Mouse (Mus musculus) lung, postnatal 0 days (tissue): ENCODE measurements around the gene Bcar3. TPM values are rescaled to one million over a fixed set of nuclear protein-coding genes. Genes with fewer than 3 reads are reported as not detected.

ENCODE experiments used
- ATAC-seq: fragments of 200-750 bp; cut with Nextera tagmentation; 2 replicates; pipeline ENCODE4 v1.8.0; 2017; ENCODE audit warnings: moderate library complexity
- DNase-seq: peaks from one replicate; pipeline ENCODE4 v3.0.0-alpha.2; 2016; ENCODE audit warnings: low spot score
- H3K27ac ChIP-seq: fragments of 300-500 bp; sonication (generic); 2 replicates; pipeline ENCODE4 v1.5.1; 2014; ENCODE audit warnings: antibody characterized with exemption, mild to moderate bottlenecking, low read length, mixed read lengths
- H3K27me3 ChIP-seq: fragments of 300-500 bp; sonication (generic); replicated peaks from 2 replicates; pipeline ENCODE4 v1.6.1; 2014; ENCODE audit warnings: low read length, mixed read lengths; ENCODE audit not compliant: insufficient read depth
- H3K36me3 ChIP-seq: fragments of 300-500 bp; sonication (generic); 2 replicates; pipeline ENCODE4 v1.6.1; 2014; ENCODE audit warnings: low read length, mixed read lengths; ENCODE audit not compliant: insufficient read depth
- H3K4me1 ChIP-seq: fragments of 300-500 bp; sonication (generic); 2 replicates; pipeline ENCODE4 v1.6.1; 2014; ENCODE audit warnings: antibody characterized with exemption, low read depth, low read length, mixed read lengths; ENCODE audit not compliant: insufficient read depth
- H3K4me2 ChIP-seq: fragments of 300-500 bp; sonication (generic); replicated peaks from 2 replicates; pipeline ENCODE4 v1.6.1; 2014; ENCODE audit warnings: low read depth, mild to moderate bottlenecking, low read length, moderate library complexity, mixed read lengths
- H3K4me3 ChIP-seq: fragments of 300-500 bp; sonication (generic); 2 replicates; pipeline ENCODE4 v1.5.1; 2014; ENCODE audit warnings: low read depth, low read length
- H3K9ac ChIP-seq: fragments of 300-500 bp; sonication (generic); replicated peaks from 2 replicates; pipeline ENCODE4 v1.6.1; 2014; ENCODE audit warnings: low read depth, mild to moderate bottlenecking
- H3K9me3 ChIP-seq: fragments of 300-500 bp; sonication (generic); 2 replicates; pipeline ENCODE4 v1.6.1; 2016; ENCODE audit warnings: low read length, mixed read lengths
- CTCF ChIP-seq: IDR thresholded peaks from 2 replicates; pipeline ENCODE4 v1.5.1; 2016; ENCODE audit warnings: antibody characterized with exemption, mild to moderate bottlenecking
- EP300 ChIP-seq: IDR thresholded peaks from 2 replicates; pipeline ENCODE4 v1.6.1; 2016; ENCODE audit warnings: antibody characterized with exemption, mild to moderate bottlenecking, control low read depth
- WGBS: fragments of 180-500 bp; shearing (Covaris S2); extraction: QIAGEN DNeasy Blood & Tissue Kit; methylation state at CpG from one replicate; pipeline ENCODE4 v1.1.7; 2014; 5-methylcytosine and 5-hydroxymethylcytosine counted together
- polyA plus RNA-seq: library from polyadenylated mRNA; unstranded; fragments of >200 nt; fragmentation: Nextera tagmentation; extraction: Ambion mirVana; gene quantifications from 2 replicates; pipeline ENCODE4 v1.2.1, GENCODE M21; 2015

Bcar3 gene
- polyA plus RNA-seq, 1 experiment from 2014 or later, result 38.3 TPM

- Histone ChIP-seq H3K4me3 (peak overlapping the region; percentile 74), H3K4me1 (peaks cover 3% of the 10 kb centered on the region; the same call in 1 of the 2 replicates), H3K4me2 (peak overlapping the region; percentile 85), H3K9me3 (no peaks in the 10 kb centered on the region), H3K9ac (peak overlapping the region; percentile 84), H3K36me3 (no peaks in the 10 kb centered on the region), H3K27me3 (no peaks in the 10 kb centered on the region), H3K27ac (0 out of 2 replicates have a peak overlapping the region, but pooled peaks have one; percentile 16)
- 42% methylated on average over 7 of the region's 7 CpGs for WGBS
- ATAC-seq (no peak), DNase-seq (peak; percentile 22)
- TF ChIP-seq CTCF, result no peak
- TF ChIP-seq EP300, result no peak
Measured at GRCm38 (mm10) chr3:122421802-122422201, 127.9 kb downstream of the Bcar3 start.

- Histone ChIP-seq H3K27ac (no peak overlapping the region), H3K27me3 (no peaks in the 10 kb centered on the region), H3K36me3 (no peaks in the 10 kb centered on the region), H3K4me2 (peak overlapping the region; percentile 85), H3K4me3 (peak overlapping the region; percentile 74), H3K9ac (no peak overlapping the region), H3K4me1 (peaks cover 3% of the 10 kb centered on the region; the same call in 1 of the 2 replicates), H3K9me3 (no peaks in the 10 kb centered on the region)
- DNase-seq (peak; percentile 51), ATAC-seq (peak; percentile 24)
- TF ChIP-seq EP300, result no peak
- TF ChIP-seq CTCF, result no peak
- WGBS, result 63% methylated on average over 7 of the region's 7 CpGs
Measured at GRCm38 (mm10) chr3:122422276-122422675, 128.3 kb downstream of the Bcar3 start.

GRCm38 (mm10) chr3:122423643-122424042 is 129.7 kb downstream of the Bcar3 start:
- DNase-seq (no peak), ATAC-seq (no peak)
- H3K4me1 ChIP-seq, result peaks cover 3% of the 10 kb centered on the region; the same call in 1 of the 2 replicates
- H3K4me3 ChIP-seq, result no peak overlapping the region
- no peak overlapping the region for H3K4me2 ChIP-seq
- no peak for TF ChIP-seq EP300
- TF ChIP-seq CTCF, result no peak
- H3K27ac ChIP-seq, result no peak overlapping the region
- H3K9me3 ChIP-seq, result no peaks in the 10 kb centered on the region
- 76% methylated on average over 7 of the region's 7 CpGs for WGBS
- no peaks in the 10 kb centered on the region for H3K27me3 ChIP-seq
- no peaks in the 10 kb centered on the region for H3K36me3 ChIP-seq
- no peak overlapping the region for H3K9ac ChIP-seq

GRCm38 (mm10) chr3:122428325-122428821 is 134.4 kb downstream of the Bcar3 start:
- no peaks in the 10 kb centered on the region for H3K36me3 ChIP-seq
- no peaks in the 10 kb centered on the region for H3K27me3 ChIP-seq
- 82% methylated on average over 7 of the region's 7 CpGs for WGBS
- no peak for TF ChIP-seq EP300
- TF ChIP-seq CTCF, result no peak
- H3K9me3 ChIP-seq, result no peaks in the 10 kb centered on the region
- no peak overlapping the region for H3K4me2 ChIP-seq
- no peak overlapping the region for H3K4me3 ChIP-seq
- no peak for ATAC-seq
- H3K4me1 ChIP-seq, result peaks cover 1% of the 10 kb centered on the region; the same call in 1 of the 2 replicates
- no peak overlapping the region for H3K9ac ChIP-seq
- no peak overlapping the region for H3K27ac ChIP-seq
- no peak for DNase-seq

GRCm38 (mm10) chr3:122430780-122431497 is 137.0 kb downstream of the Bcar3 start:
- WGBS, result 48% methylated on average over 7 of the region's 7 CpGs
- ATAC-seq (peak; percentile 72), DNase-seq (peak; percentile 77)
- H3K4me1 ChIP-seq, result no peaks in the 10 kb centered on the region
- H3K4me3 ChIP-seq, result no peak overlapping the region
- no peak overlapping the region for H3K27ac ChIP-seq
- no peaks in the 10 kb centered on the region for H3K36me3 ChIP-seq
- TF ChIP-seq EP300 (peak; percentile 65; the same call in 1 of the 2 replicates), CTCF (no peak)
- no peak overlapping the region for H3K4me2 ChIP-seq
- no peak overlapping the region for H3K9ac ChIP-seq
- H3K9me3 ChIP-seq, result no peaks in the 10 kb centered on the region
- no peaks in the 10 kb centered on the region for H3K27me3 ChIP-seq

GRCm38 (mm10) chr3:122432811-122433406 is 139.0 kb downstream of the Bcar3 start:
- ATAC-seq, result peak; percentile 56
- WGBS, result 31% methylated on average over 9 of the region's 9 CpGs

More at GRCm38 (mm10) chr3:122432811-122433406, 139.0 kb downstream of the Bcar3 start:
- no peaks in the 10 kb centered on the region for H3K9me3 ChIP-seq
- no peaks in the 10 kb centered on the region for H3K27me3 ChIP-seq
- H3K4me3 ChIP-seq, result no peak overlapping the region
- H3K4me2 ChIP-seq, result no peak overlapping the region
- no peak overlapping the region for H3K27ac ChIP-seq
- no peaks in the 10 kb centered on the region for H3K36me3 ChIP-seq
- H3K4me1 ChIP-seq, result no peaks in the 10 kb centered on the region
- DNase-seq, result peak; percentile 70
- peak; percentile 39 for TF ChIP-seq EP300
- TF ChIP-seq CTCF, result no peak
- no peak overlapping the region for H3K9ac ChIP-seq
